Mouse (Mus musculus) stomach, embryonic 14.5 days (tissue): Measurements from ENCODE around the gene Mrvi1. TPM values are rescaled to one million over a fixed set of nuclear protein-coding genes. Genes with fewer than 3 reads are reported as not detected.

Source experiments
- ATAC-seq: fragments of 200-750 bp; cut with Nextera tagmentation; 2 replicates; pipeline ENCODE4 v1.8.0; 2017; ENCODE audit warnings: low read depth, moderate TSS enrichment; ENCODE audit not compliant: insufficient number of reproducible peaks, insufficient read depth, low FRiP score
- H3K27ac ChIP-seq: fragments of 300-500 bp; sonication (generic); 2 replicates; pipeline ENCODE4 v1.5.1; 2014; ENCODE audit warnings: mild to moderate bottlenecking, low read length, moderate library complexity, mixed read lengths
- H3K27me3 ChIP-seq: fragments of 300-500 bp; sonication (generic); 2 replicates; pipeline ENCODE4 v1.6.1; 2014; ENCODE audit warnings: low read length, control low read depth, mixed read lengths; ENCODE audit not compliant: control insufficient read depth, insufficient read depth
- H3K36me3 ChIP-seq: fragments of 300-500 bp; sonication (generic); 2 replicates; pipeline ENCODE4 v1.6.1; 2014; ENCODE audit warnings: mild to moderate bottlenecking, control low read depth, low read length, moderate library complexity, mixed read lengths; ENCODE audit not compliant: control insufficient read depth, insufficient read depth
- H3K4me1 ChIP-seq: fragments of 300-500 bp; sonication (generic); 2 replicates; pipeline ENCODE4 v1.6.1; 2014; ENCODE audit warnings: low read length, control low read depth, mixed read lengths; ENCODE audit not compliant: control insufficient read depth, insufficient read depth
- H3K4me2 ChIP-seq: fragments of 300-500 bp; sonication (generic); replicated peaks from 2 replicates; pipeline ENCODE4 v1.6.1; 2014; ENCODE audit warnings: low read depth, low read length, control low read depth
- H3K4me3 ChIP-seq: fragments of 300-500 bp; sonication (generic); 2 replicates; pipeline ENCODE4 v1.5.1; 2014; ENCODE audit warnings: low read depth, low read length, control low read depth
- H3K9ac ChIP-seq: fragments of 300-500 bp; sonication (generic); replicated peaks from 2 replicates; pipeline ENCODE4 v1.6.1; 2014; ENCODE audit warnings: low read depth, mild to moderate bottlenecking, control low read depth, low read length, moderate library complexity, mixed read lengths
- H3K9me3 ChIP-seq: fragments of 300-500 bp; sonication (generic); 2 replicates; pipeline ENCODE4 v1.6.1; 2016; ENCODE audit warnings: low read depth, low read length, control low read depth; ENCODE audit not compliant: control insufficient read depth
- WGBS: fragments of 180-500 bp; shearing (Covaris S2); extraction: QIAGEN DNeasy Blood & Tissue Kit; methylation state at CpG from one replicate; pipeline ENCODE4 v1.1.7; 2014; 5-methylcytosine and 5-hydroxymethylcytosine counted together
- polyA plus RNA-seq: library from polyadenylated mRNA; unstranded; fragments of >200 nt; fragmentation: Nextera tagmentation; extraction: Ambion mirVana; gene quantifications from 2 replicates; pipeline ENCODE4 v1.2.1, GENCODE M21; 2014

Gene Mrvi1
- polyA plus RNA-seq, 1 experiment from 2014 or later = 36.3 TPM

DNA sequence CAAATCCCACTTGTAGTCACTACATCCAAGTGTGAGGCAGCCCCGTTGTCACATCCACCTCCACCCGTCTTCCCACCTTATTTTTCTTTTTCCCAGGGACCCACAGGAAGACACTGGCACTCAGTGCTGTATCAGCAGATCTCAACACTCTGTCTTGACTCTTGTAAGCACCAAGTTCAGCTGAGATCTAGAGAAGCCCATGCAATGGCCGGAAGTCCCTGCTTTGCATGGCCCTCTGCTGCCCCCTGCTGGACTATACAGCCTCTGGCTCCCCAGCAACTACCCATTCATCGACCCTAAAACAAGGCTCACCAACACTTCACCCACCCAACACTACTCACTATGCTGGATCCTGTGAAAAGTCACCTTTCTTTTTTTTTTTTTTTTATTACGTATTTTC lies 32.6 kb upstream of the Mrvi1 start:
- WGBS = 23% methylated on average over 5 of the region's 5 CpGs
- no peaks in the 10 kb centered on the region for H3K4me1 ChIP-seq

DNA sequence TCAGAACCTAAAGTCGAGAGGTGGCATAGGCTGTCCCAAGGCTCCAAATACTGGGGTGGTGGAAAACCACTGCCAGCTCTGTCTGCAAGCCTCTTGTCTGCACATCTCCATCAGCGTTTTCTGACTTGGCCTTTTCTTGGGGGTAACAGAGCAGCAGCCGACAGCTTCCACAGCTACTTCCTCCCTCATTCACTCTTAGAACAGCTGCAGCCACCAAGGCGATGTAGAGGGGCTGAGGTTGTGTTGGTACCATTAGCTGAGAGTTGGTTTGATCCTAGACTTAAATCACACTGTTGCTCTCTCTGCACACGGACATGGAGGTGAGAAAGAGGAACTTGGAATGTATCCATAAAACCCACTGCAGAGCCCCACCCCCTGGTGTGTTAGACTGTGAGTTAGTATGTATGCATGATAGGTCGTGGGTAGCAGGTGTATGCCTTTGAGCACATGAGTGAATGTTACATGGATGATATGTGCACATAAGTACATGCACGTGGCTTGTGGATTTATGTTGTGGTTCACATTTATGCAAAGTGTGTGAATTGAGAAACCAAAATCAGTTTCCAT lies 31.9 kb upstream of the Mrvi1 start:
- no peak overlapping the region for H3K9ac ChIP-seq
- no peaks in the 10 kb centered on the region for H3K9me3 ChIP-seq
- WGBS = 77% methylated on average over 7 of the region's 7 CpGs
- no peaks in the 10 kb centered on the region for H3K27me3 ChIP-seq
- H3K27ac ChIP-seq = no peak overlapping the region
- no peaks in the 10 kb centered on the region for H3K4me1 ChIP-seq
- no peak overlapping the region for H3K4me2 ChIP-seq
- H3K36me3 ChIP-seq = no peaks in the 10 kb centered on the region
- ATAC-seq = no peak
- no peak overlapping the region for H3K4me3 ChIP-seq

More for the DNA sequence above, 32.6 kb upstream of the Mrvi1 start:
- Histone ChIP-seq H3K27me3 (no peaks in the 10 kb centered on the region), H3K9me3 (no peaks in the 10 kb centered on the region), H3K4me3 (no peak overlapping the region), H3K9ac (no peak overlapping the region), H3K27ac (no peak overlapping the region), H3K36me3 (no peaks in the 10 kb centered on the region), H3K4me2 (no peak overlapping the region)
- peak; percentile 81 for ATAC-seq

DNA sequence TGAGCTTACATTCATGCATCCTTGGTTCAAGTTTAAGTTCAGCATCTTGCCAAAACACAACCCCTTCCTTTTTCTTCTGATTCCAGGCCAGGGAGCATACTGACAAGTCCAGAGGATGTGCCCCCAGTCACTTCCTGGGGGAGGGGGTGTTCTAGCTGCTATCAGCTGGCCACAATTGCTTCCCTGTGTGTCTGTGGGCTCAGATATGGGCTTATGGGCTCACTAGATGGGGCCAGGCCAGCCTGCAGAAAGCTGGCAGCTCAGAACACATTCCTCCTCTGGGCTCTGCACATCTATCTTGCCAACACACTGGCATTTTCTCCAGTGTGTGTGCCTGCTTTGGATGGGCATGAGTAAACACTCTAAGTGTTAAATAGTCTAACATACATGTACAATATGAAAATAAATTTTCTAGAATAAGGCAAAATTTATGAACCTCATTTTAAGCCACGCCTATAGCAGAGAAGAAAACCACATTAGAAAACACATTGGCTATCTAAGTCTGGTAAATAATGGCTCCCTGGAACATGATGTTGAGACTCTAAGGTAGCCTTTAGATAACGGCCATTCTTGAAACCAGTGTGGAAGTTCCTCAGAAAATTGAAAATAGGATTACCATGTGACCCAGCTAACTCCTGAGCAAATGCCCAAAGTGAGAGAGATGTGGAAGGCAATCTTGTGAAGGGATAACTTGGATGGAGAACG lies 22.0 kb upstream of the Mrvi1 start:
- no peaks in the 10 kb centered on the region for H3K9me3 ChIP-seq
- no peak overlapping the region for H3K9ac ChIP-seq
- H3K27me3 ChIP-seq = no peaks in the 10 kb centered on the region
- WGBS = 82% methylated on average over 3 of the region's 3 CpGs
- no peak overlapping the region for H3K27ac ChIP-seq
- H3K4me2 ChIP-seq = no peak overlapping the region
- H3K4me3 ChIP-seq = no peak overlapping the region
- no peaks in the 10 kb centered on the region for H3K4me1 ChIP-seq
- ATAC-seq = no peak
- no peaks in the 10 kb centered on the region for H3K36me3 ChIP-seq

DNA sequence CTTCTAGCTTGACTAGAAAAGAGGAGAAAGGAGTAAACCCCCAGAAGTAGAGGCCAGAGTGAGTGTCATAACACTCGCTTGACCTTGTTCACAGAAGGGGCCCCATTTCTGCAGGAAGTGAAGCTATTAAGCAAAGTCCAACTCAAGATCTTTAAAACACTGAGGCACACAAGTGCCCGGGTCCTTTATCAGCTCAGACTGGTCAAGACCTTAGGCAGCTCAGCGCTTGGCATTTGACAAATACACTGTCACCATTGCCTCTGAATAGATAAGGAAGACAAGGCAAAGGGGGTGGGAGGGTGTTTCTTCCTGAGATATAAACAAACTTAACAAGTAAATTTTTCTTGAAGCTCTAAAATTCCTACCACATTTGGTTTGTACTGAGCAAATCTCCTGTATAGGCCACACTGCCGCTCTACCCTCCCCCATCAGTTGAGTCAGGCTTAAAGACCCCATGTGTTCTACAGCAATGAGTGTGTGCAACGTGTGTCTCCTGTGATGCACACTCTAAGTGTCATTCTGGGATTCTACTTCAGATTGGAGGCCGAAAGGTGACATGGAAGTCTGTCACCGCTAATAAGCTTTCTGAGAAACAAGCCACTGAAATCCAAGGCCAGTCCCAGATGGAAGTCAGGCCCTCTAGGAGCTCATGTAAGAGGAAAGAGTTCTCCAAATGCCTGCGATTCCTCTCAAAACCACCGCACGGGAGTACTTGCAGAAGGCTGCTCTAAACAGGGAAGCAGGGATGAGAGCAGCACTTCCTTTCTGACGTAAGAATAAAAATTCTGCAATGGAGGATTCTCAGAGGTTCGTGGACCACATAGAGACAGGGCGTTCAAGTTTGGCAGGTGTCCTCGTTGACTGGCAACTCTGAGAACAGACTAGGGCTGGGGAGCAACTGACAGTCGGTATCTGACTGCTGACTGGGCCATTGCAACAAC lies 16.9 kb upstream of the Mrvi1 start:
- ATAC-seq = no peak

DNA sequence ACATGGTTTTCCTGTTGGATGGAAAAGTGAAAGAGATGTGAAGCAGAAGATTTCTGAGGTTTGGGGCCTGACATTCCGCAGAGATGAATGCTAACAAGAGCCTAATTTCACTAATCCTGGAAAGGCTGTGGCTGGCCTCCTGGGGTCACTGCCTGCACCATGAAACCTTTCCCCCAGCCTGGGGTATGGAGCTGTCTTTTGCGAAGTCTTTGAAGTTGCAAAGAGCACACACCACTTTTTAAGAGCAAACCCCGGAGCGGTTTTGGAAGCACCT lies 8.9 kb upstream of the Mrvi1 start:
- H3K4me1 ChIP-seq = peaks cover 10% of the 10 kb centered on the region; the same call in 1 of the 2 replicates
- no peak overlapping the region for H3K4me2 ChIP-seq
- no peaks in the 10 kb centered on the region for H3K9me3 ChIP-seq
- WGBS = 51% methylated on average over 4 of the region's 4 CpGs
- no peaks in the 10 kb centered on the region for H3K36me3 ChIP-seq
- H3K9ac ChIP-seq = no peak overlapping the region
- no peak for ATAC-seq
- H3K4me3 ChIP-seq = no peak overlapping the region
- H3K27ac ChIP-seq = no peak overlapping the region
- H3K27me3 ChIP-seq = no peaks in the 10 kb centered on the region

More for the DNA sequence above, 16.9 kb upstream of the Mrvi1 start:
- H3K27me3 ChIP-seq = no peaks in the 10 kb centered on the region
- H3K9ac ChIP-seq = no peak overlapping the region
- H3K4me3 ChIP-seq = no peak overlapping the region
- 60% methylated on average over 15 of the region's 15 CpGs for WGBS
- no peaks in the 10 kb centered on the region for H3K4me1 ChIP-seq
- H3K36me3 ChIP-seq = no peaks in the 10 kb centered on the region
- H3K4me2 ChIP-seq = no peak overlapping the region
- H3K9me3 ChIP-seq = no peaks in the 10 kb centered on the region
- no peak overlapping the region for H3K27ac ChIP-seq

DNA sequence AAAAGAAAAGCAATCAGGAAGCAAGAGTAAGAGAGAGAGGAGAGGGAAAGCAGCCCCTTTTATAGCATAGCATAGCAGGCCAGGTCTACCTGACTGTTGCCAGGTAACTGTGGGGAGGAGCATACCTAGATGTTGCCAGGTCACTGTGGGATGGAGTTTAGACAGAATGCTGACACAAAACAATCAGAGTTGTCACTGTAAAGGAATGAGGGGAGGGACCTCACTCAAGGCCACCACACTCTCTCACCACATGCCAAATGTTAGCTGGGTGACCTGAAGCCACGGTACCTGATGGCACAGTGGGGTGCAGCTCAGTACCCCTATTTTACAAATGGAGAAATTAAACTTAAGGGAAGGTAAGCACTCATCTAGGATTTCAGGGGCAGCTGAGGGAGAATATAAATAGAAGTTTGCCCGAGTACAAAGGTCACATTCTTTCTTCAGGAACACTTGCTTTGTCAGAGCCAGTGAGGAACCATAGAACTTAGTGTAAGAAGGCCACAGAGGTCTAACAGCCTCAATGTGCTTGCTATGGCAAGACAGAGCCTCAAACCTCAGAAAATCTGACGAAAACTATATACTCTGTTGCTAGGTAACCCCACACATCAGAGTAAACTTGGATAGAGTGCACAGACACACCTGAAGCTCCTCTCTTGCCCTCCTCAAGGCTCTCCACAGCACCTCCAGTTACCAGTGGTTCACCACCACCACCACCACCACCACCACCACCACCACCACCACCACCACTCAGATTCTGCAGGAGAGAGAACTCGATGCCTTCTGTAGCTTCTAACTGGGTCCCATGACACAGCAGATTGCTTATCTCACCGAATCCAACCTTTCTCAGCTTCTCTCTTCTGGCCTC lies 8.3 kb upstream of the Mrvi1 start:
- Histone ChIP-seq H3K9me3 (no peaks in the 10 kb centered on the region), H3K36me3 (no peaks in the 10 kb centered on the region), H3K9ac (no peak overlapping the region), H3K4me3 (no peak overlapping the region), H3K4me2 (no peak overlapping the region), H3K27ac (no peak overlapping the region; the same call in 1 of the 2 replicates), H3K4me1 (peaks cover 10% of the 10 kb centered on the region; the same call in 1 of the 2 replicates), H3K27me3 (no peaks in the 10 kb centered on the region)
- WGBS = 48% methylated on average over 5 of the region's 5 CpGs
- ATAC-seq = no peak

DNA sequence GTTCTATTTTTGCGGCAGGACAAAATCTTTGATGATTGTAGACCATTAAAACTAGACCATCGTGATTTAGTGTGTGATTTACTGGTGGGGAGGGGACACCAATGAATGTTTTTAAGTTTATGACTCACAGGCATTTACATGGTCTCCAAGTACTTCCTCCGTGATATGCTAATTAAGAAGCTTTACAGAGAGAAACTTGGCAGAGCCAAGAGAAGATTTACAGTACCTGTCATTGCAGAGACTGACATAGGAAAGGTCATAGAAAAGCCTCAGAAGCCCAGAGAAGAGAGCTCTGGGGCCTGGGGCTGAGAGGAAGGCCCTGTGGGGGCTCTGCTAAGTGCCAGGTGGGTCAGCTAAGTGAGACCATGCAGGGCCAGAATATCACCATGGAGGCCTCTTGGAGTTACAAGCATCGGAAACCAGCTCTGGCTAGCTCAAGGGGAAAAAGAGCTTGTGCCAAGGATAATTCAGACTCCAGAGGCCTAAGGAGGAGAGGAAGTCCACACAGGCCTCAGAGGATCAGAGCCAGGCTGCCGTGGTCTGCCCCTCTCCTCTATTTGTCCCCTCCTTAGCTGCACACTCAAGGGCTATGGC lies 7.1 kb upstream of the Mrvi1 start:
- Histone ChIP-seq H3K27me3 (no peaks in the 10 kb centered on the region), H3K27ac (no peak overlapping the region), H3K9ac (no peak overlapping the region), H3K9me3 (no peaks in the 10 kb centered on the region), H3K4me2 (no peak overlapping the region), H3K4me3 (no peak overlapping the region), H3K4me1 (peaks cover 10% of the 10 kb centered on the region; the same call in 1 of the 2 replicates), H3K36me3 (no peaks in the 10 kb centered on the region)
- WGBS = 48% methylated on average over 5 of the region's 5 CpGs
- no peak for ATAC-seq
